Mouse (Mus musculus): ENCODE results near the gene Ptpn3.
"Not testable (repeated sequence)": the region's sequence is repeated elsewhere in the genome, so short reads cannot be mapped to it uniquely, and the experiment has no call there.

The Ptpn3 gene

GRCm38 (mm10) chr4:57299701-57300468, 1.8 kb downstream of the Ptpn3 start:
- intact Hi-C loops (cut with DNase I), result no loop called here

DNA sequence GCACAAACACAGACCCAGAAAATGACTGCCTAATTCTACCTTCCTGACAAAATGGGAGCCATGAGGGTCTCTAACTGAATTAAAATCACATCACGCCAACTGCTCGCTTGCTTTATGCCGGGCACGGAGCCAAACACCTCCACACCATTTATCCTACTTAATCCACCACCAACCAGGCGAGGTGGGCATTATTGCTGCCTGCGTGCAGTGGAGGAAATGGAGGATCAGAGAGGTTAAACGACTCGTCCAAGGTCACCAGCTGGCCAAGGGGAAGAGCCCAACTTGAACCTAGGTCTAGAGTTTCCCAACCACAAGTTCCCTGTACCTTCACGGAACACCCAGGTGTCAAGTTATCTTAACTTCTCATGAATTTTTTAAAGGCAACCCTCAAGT, 2.3 kb downstream of the Ptpn3 start:
- intact Hi-C loops (cut with DNase I), result no loop called here

DNA sequence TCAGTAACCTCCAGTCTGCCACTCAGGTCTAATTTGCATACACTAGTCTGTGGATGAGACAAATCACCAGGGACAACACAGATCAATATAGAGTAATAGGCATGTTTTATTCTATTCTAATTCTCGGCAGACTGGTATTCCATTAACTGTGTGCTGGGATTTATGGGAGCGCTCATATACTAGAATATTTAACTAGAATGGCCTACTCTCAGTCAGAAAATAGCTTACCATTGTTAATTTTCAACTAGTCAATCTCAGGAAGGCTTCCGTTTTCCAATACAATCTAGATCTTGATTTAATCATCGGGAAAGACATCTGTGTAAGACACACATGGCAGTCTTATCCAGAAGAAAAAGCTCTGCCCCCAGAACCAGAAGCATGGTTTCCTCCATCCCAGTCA, 3.5 kb downstream of the Ptpn3 start:
- intact Hi-C loops (cut with DNase I), result no loop called here

GRCm38 (mm10) chr4:57294971-57295656, 6.5 kb downstream of the Ptpn3 start:
- intact Hi-C loops (cut with DNase I), result no loop called here

DNA sequence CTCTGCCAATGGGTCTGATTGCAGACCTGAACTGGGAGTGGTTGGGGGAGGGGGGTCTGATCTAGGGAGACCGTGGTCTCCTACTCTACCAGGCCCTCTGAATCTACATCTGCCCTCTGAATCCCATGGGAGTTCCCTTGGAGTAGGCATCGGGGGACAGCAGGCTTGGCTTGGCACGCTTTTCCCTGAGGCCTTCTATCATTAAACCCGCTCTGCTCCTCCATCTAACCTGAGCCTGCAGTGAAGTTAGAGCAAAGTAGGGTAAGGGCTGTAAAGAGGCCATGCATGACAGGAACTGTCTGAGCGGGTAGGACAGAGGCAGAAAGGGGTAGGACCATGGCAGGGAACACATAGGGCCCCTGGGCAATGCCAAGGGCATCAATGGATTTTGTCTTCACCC, 9.0 kb downstream of the Ptpn3 start:
- intact Hi-C loops (cut with DNase I), result no loop called here

- intact Hi-C loops (cut with DNase I), result no loop called here
Observed at GRCm38 (mm10) chr4:57290049-57290448, 11.6 kb downstream of the Ptpn3 start.

DNA sequence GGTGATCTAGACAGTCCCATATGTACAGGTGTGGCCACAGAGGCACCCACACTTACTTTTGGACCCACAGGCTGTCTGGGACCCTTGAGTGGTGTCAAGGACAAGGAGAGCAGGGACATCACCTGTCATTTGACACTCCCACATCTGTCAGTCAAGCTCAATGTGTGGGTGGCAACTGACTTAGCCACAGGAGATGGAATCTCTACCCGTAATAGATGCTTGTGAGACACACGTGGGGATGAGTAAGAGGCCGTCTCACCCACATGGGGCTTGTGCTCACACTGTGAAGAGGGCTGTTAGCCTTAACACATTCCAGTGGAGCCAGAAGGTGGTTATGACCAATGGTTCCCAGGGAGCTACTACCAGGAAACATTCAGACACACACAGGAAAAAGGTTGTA, 13.8 kb downstream of the Ptpn3 start:
- intact Hi-C loops (cut with DNase I), result no loop called here

GRCm38 (mm10) chr4:57285251-57285650, 16.4 kb downstream of the Ptpn3 start:
- intact Hi-C loops (cut with DNase I), result no loop called here

- intact Hi-C loops (cut with DNase I), result no loop called here
Observed at GRCm38 (mm10) chr4:57283189-57283588, 18.4 kb downstream of the Ptpn3 start.

- intact Hi-C loops (cut with DNase I), result no loop called here
Observed at GRCm38 (mm10) chr4:57282630-57283029, 19.0 kb downstream of the Ptpn3 start.

GRCm38 (mm10) chr4:57282179-57282578, 19.5 kb downstream of the Ptpn3 start:
- intact Hi-C loops (cut with DNase I), result no loop called here

- intact Hi-C loops (cut with DNase I), result no loop called here
Observed at GRCm38 (mm10) chr4:57280888-57281287, 20.7 kb downstream of the Ptpn3 start.

GRCm38 (mm10) chr4:57279229-57279628, 22.4 kb downstream of the Ptpn3 start:
- intact Hi-C loops (cut with DNase I), result no loop called here

GRCm38 (mm10) chr4:57278812-57279211, 22.8 kb downstream of the Ptpn3 start:
- intact Hi-C loops (cut with DNase I), result no loop called here

- intact Hi-C loops (cut with DNase I), result no loop called here
Observed at GRCm38 (mm10) chr4:57277671-57278070, 24.0 kb downstream of the Ptpn3 start.

GRCm38 (mm10) chr4:57275116-57275743, 26.4 kb downstream of the Ptpn3 start:
- intact Hi-C loops (cut with DNase I), result no loop called here

DNA sequence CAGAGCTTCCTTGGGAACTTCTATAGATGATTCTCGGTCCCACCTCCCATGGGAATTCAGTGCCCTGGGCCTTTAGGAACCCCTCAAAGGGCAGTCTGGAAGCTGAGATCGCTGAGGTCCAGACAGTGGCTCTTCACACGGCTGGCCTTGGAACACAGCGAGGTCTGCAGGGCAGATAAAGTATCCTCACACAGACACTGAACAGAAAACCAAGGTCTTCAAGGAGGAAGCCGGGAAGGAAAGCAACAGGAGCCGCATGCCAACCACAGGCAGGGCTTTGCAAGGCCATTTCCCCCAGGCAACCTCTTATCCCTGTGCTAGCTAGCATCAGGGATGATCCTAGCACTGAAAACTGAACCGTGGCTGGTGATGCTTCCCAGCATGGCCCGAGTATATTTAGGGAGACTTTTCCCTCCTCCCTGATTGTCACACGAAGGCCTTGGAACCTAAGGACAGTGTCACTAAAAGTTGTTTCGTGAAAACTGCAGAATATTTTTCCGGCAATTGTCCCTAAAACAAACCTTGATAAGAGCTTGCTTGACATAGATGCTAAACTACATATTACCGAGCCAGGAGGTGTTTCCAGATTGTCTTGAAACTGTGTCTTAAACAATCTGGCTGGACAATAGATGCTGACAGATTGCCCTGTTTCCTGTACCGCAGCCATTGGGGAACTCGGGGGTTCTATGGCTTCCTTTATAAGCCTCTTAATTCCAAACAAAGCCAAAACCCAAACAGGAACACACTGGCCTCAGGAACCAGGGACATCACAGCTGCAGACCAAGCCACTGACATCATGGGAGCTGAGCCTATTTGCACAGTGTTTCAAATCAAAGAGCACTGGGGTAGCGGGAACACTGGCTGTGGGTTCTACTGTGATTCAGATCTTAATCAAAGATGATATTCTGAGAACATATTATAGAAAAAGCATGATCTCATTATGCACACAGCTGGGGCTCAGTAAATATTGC, 27.8 kb downstream of the Ptpn3 start:
- intact Hi-C loops (cut with DNase I), result no loop called here

- intact Hi-C loops (cut with DNase I), result no loop called here
Observed at GRCm38 (mm10) chr4:57270991-57271390, 30.6 kb downstream of the Ptpn3 start.

DNA sequence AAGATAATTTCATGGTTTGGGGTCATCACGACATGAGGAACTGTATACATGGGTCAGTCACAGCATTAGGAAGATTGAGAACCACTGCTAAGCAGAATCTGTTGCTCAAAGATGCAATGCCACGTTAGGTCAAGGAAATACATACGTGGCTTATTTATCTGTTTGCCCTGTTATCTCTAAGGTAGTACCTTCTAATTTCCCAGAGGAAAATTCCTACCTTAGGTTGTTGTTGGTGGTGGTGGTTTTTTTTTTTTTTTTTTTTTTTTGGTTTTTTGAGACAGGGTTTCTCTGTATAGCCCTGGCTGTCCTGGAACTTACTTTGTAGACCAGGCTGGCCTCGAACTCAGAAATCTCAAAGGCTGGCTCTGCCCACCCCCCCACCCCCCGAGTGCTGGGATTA, 31.1 kb downstream of the Ptpn3 start:
- intact Hi-C loops (cut with DNase I), result not testable (repeated sequence)

GRCm38 (mm10) chr4:57269344-57269743, 32.3 kb downstream of the Ptpn3 start:
- intact Hi-C loops (cut with DNase I), result no loop called here

- intact Hi-C loops (cut with DNase I), result no loop called here
Observed at GRCm38 (mm10) chr4:57268330-57268729, 33.3 kb downstream of the Ptpn3 start.

Measured in adrenal gland (tissue).